Mouse (Mus musculus) erythroblast, embryonic 14.5 days (primary cell): ENCODE data around the gene Gm28035. TPM values are rescaled to one million over a fixed set of nuclear protein-coding genes. Genes with fewer than 3 reads are reported as not detected.

Experiments used
- H3K27me3 ChIP-seq: 2 replicates; pipeline ENCODE4 v1.6.1; 2012; ENCODE audit warnings: inconsistent platforms; ENCODE audit not compliant: control insufficient read depth
- H3K36me3 ChIP-seq: 2 replicates; pipeline ENCODE4 v1.6.1; 2012; ENCODE audit warnings: mild to moderate bottlenecking, inconsistent platforms; ENCODE audit not compliant: control insufficient read depth
- H3K4me1 ChIP-seq: 2 replicates; pipeline ENCODE4 v1.6.1; 2012; ENCODE audit warnings: inconsistent platforms; ENCODE audit not compliant: control insufficient read depth
- H3K4me3 ChIP-seq: replicated peaks from 2 replicates; pipeline ENCODE3; 2012; ENCODE audit warnings: moderate library complexity, mild to moderate bottlenecking, inconsistent platforms
- H3K9me3 ChIP-seq: 2 replicates; pipeline ENCODE4 v1.6.1; 2012; ENCODE audit warnings: low read length, inconsistent platforms, mixed read lengths; ENCODE audit not compliant: control insufficient read depth
- GATA1 ChIP-seq: IDR thresholded peaks from 2 replicates; pipeline ENCODE4 v1.6.1; 2012; ENCODE audit warnings: low read length, inconsistent platforms, mixed read lengths
- TAL1 ChIP-seq: IDR thresholded peaks from 3 replicates; pipeline ENCODE4 v1.6.1; 2012; ENCODE audit warnings: low read length, inconsistent platforms, mixed read lengths
- polyA plus RNA-seq: library from polyadenylated mRNA; stranded (reverse); fragments of >175 nt; gene quantifications from 2 replicates; pipeline ENCODE4 v1.2.3, GENCODE M21; 2012

Gene Gm28035
- polyA plus RNA-seq, 1 experiment = not detected

- no peak overlapping the region for H3K4me3 ChIP-seq
- H3K4me1 ChIP-seq = peaks cover 23% of the 10 kb centered on the region
- TF ChIP-seq TAL1 (no peak), GATA1 (no peak)
- no peaks in the 10 kb centered on the region for H3K27me3 ChIP-seq
- no peaks in the 10 kb centered on the region for H3K9me3 ChIP-seq
- peaks cover 17% of the 10 kb centered on the region for H3K36me3 ChIP-seq
Measured at GRCm38 (mm10) chr2:30281651-30282050, 41.3 kb downstream of the Gm28035 start.

GRCm38 (mm10) chr2:30283193-30283592, 42.8 kb downstream of the Gm28035 start:
- Histone ChIP-seq H3K9me3 (no peaks in the 10 kb centered on the region), H3K4me3 (no peak overlapping the region), H3K36me3 (peaks cover 13% of the 10 kb centered on the region), H3K27me3 (no peaks in the 10 kb centered on the region), H3K4me1 (peaks cover 38% of the 10 kb centered on the region)
- TF ChIP-seq TAL1 (no peak), GATA1 (no peak)

GRCm38 (mm10) chr2:30285004-30285403, 44.6 kb downstream of the Gm28035 start:
- Histone ChIP-seq H3K4me1 (peaks cover 41% of the 10 kb centered on the region), H3K4me3 (peak overlapping the region; percentile 91), H3K9me3 (no peaks in the 10 kb centered on the region), H3K27me3 (no peaks in the 10 kb centered on the region), H3K36me3 (peaks cover 19% of the 10 kb centered on the region)
- no peak for TF ChIP-seq GATA1
- TF ChIP-seq TAL1 = no peak

- Histone ChIP-seq H3K9me3 (no peaks in the 10 kb centered on the region), H3K27me3 (no peaks in the 10 kb centered on the region), H3K4me3 (peak overlapping the region; percentile 91), H3K36me3 (peaks cover 24% of the 10 kb centered on the region), H3K4me1 (peaks cover 46% of the 10 kb centered on the region)
- TF ChIP-seq GATA1 = no peak
- TF ChIP-seq TAL1 = no peak
Measured at GRCm38 (mm10) chr2:30285416-30286181, 45.2 kb downstream of the Gm28035 start.

- Histone ChIP-seq H3K4me1 (peaks cover 49% of the 10 kb centered on the region), H3K9me3 (no peaks in the 10 kb centered on the region), H3K4me3 (peak within 1 kb of the TSS; percentile 91), H3K27me3 (no peaks in the 10 kb centered on the region), H3K36me3 (peaks cover 25% of the 10 kb centered on the region)
- TF ChIP-seq TAL1 (no peak), GATA1 (no peak)
Measured at GRCm38 (mm10) chr2:30286192-30287026, 46.0 kb downstream of the Gm28035 start, which contains the start of the genes Dolk and Nup188. Gene Dolk (minus strand): TSS chr2:30286334. Gene Nup188 (plus strand): TSS chr2:30286397.

GRCm38 (mm10) chr2:30287027-30287373, 46.6 kb downstream of the Gm28035 start:
- Histone ChIP-seq H3K27me3 (no peaks in the 10 kb centered on the region), H3K4me3 (peak overlapping the region; percentile 91), H3K4me1 (peaks cover 49% of the 10 kb centered on the region), H3K36me3 (peaks cover 30% of the 10 kb centered on the region), H3K9me3 (no peaks in the 10 kb centered on the region)
- TF ChIP-seq GATA1 (no peak), TAL1 (no peak)

GRCm38 (mm10) chr2:30299525-30299924, 59.2 kb downstream of the Gm28035 start:
- Histone ChIP-seq H3K36me3 (peaks cover 84% of the 10 kb centered on the region), H3K27me3 (no peaks in the 10 kb centered on the region), H3K4me1 (no peaks in the 10 kb centered on the region), H3K9me3 (no peaks in the 10 kb centered on the region), H3K4me3 (no peak overlapping the region)
- no peak for TF ChIP-seq GATA1
- TF ChIP-seq TAL1 = no peak

GRCm38 (mm10) chr2:30299966-30300365, 59.6 kb downstream of the Gm28035 start:
- no peaks in the 10 kb centered on the region for H3K27me3 ChIP-seq
- peaks cover 88% of the 10 kb centered on the region for H3K36me3 ChIP-seq
- no peak for TF ChIP-seq TAL1
- TF ChIP-seq GATA1 = no peak
- H3K9me3 ChIP-seq = no peaks in the 10 kb centered on the region
- no peak overlapping the region for H3K4me3 ChIP-seq
- H3K4me1 ChIP-seq = no peaks in the 10 kb centered on the region

GRCm38 (mm10) chr2:30306087-30306486, 65.7 kb downstream of the Gm28035 start:
- H3K4me3 ChIP-seq = no peak overlapping the region
- H3K27me3 ChIP-seq = no peaks in the 10 kb centered on the region
- H3K9me3 ChIP-seq = no peaks in the 10 kb centered on the region
- TF ChIP-seq GATA1 = no peak
- TF ChIP-seq TAL1 = no peak
- H3K4me1 ChIP-seq = peaks cover 13% of the 10 kb centered on the region
- peaks cover 99% of the 10 kb centered on the region for H3K36me3 ChIP-seq
